Mouse (Mus musculus): ENCODE results near the gene Tet2. TPM values are rescaled to one million over a fixed set of nuclear protein-coding genes. Genes with fewer than 3 reads are reported as not detected.

Gene Tet2
- polyA plus RNA-seq, 1 experiment from 2014 or later: 17.8 TPM

GRCm38 (mm10) chr3:133563503-133564205 is 18.7 kb upstream of the Tet2 start:
- Histone ChIP-seq H3K4me3 (no peak overlapping the region), H3K9me3 (no peaks in the 10 kb centered on the region), H3K27ac (no peak overlapping the region), H3K36me3 (no peaks in the 10 kb centered on the region), H3K9ac (no peak overlapping the region), H3K27me3 (no peaks in the 10 kb centered on the region), H3K4me1 (no peaks in the 10 kb centered on the region), H3K4me2 (no peak overlapping the region)
- WGBS: 65% methylated on average over 2 of the region's 2 CpGs
- ATAC-seq (ENCODE audit: borderline replicate concordance, extremely low read depth, low FRiP score, low TSS enrichment): no peak

- H3K27ac ChIP-seq: no peak overlapping the region
- 0 out of 2 replicates have a peak, but pooled peaks cover 5% of the 10 kb centered on the region for H3K4me1 ChIP-seq
- H3K36me3 ChIP-seq: no peaks in the 10 kb centered on the region
- no peak overlapping the region for H3K9ac ChIP-seq
- H3K27me3 ChIP-seq: no peaks in the 10 kb centered on the region
- WGBS: 77% methylated on average over 6 of the region's 6 CpGs
- no peak overlapping the region for H3K4me2 ChIP-seq
- H3K4me3 ChIP-seq: no peak overlapping the region
- ATAC-seq (ENCODE audit: borderline replicate concordance, extremely low read depth, low FRiP score, low TSS enrichment): no peak
- no peaks in the 10 kb centered on the region for H3K9me3 ChIP-seq
Measured at GRCm38 (mm10) chr3:133559413-133560114, 14.6 kb upstream of the Tet2 start.

GRCm38 (mm10) chr3:133557602-133558001 is 12.7 kb upstream of the Tet2 start:
- H3K9ac ChIP-seq: no peak overlapping the region
- H3K4me1 ChIP-seq: 0 out of 2 replicates have a peak, but pooled peaks cover 5% of the 10 kb centered on the region
- H3K36me3 ChIP-seq: no peaks in the 10 kb centered on the region
- H3K9me3 ChIP-seq: no peaks in the 10 kb centered on the region
- no peaks in the 10 kb centered on the region for H3K27me3 ChIP-seq
- ATAC-seq (ENCODE audit: borderline replicate concordance, extremely low read depth, low FRiP score, low TSS enrichment): no peak; the same call in 1 of the 2 replicates
- no peak overlapping the region for H3K4me3 ChIP-seq
- no peak overlapping the region for H3K4me2 ChIP-seq
- 37% methylated on average over 6 of the region's 6 CpGs for WGBS
- peak overlapping the region; percentile 44; the same call in 1 of the 2 replicates for H3K27ac ChIP-seq

- no peaks in the 10 kb centered on the region for H3K27me3 ChIP-seq
- no peak overlapping the region for H3K4me2 ChIP-seq
- no peak overlapping the region for H3K4me3 ChIP-seq
- 0 out of 2 replicates have a peak, but pooled peaks cover 5% of the 10 kb centered on the region for H3K4me1 ChIP-seq
- H3K9me3 ChIP-seq: no peaks in the 10 kb centered on the region
- no peak overlapping the region for H3K27ac ChIP-seq
- WGBS: 56% methylated on average over 7 of the region's 7 CpGs
- H3K36me3 ChIP-seq: no peaks in the 10 kb centered on the region
- ATAC-seq (ENCODE audit: borderline replicate concordance, extremely low read depth, low FRiP score, low TSS enrichment): no peak
- no peak overlapping the region for H3K9ac ChIP-seq
Measured at GRCm38 (mm10) chr3:133557154-133557553, 12.2 kb upstream of the Tet2 start.

GRCm38 (mm10) chr3:133555378-133555777 is 10.4 kb upstream of the Tet2 start:
- WGBS: 85% methylated on average over 7 of the region's 7 CpGs
- Histone ChIP-seq H3K4me1 (0 out of 2 replicates have a peak, but pooled peaks cover 5% of the 10 kb centered on the region), H3K4me2 (no peak overlapping the region), H3K9ac (no peak overlapping the region), H3K27me3 (no peaks in the 10 kb centered on the region), H3K4me3 (no peak overlapping the region), H3K36me3 (no peaks in the 10 kb centered on the region), H3K9me3 (no peaks in the 10 kb centered on the region), H3K27ac (no peak overlapping the region)
- no peak for ATAC-seq (ENCODE audit: borderline replicate concordance, extremely low read depth, low FRiP score, low TSS enrichment)

- Histone ChIP-seq H3K36me3 (no peaks in the 10 kb centered on the region), H3K4me1 (0 out of 2 replicates have a peak, but pooled peaks cover 5% of the 10 kb centered on the region), H3K4me2 (no peak overlapping the region), H3K4me3 (no peak overlapping the region), H3K27ac (no peak overlapping the region), H3K27me3 (no peaks in the 10 kb centered on the region), H3K9ac (no peak overlapping the region), H3K9me3 (no peaks in the 10 kb centered on the region)
- 62% methylated on average over 6 of the region's 6 CpGs for WGBS
- no peak for ATAC-seq (ENCODE audit: borderline replicate concordance, extremely low read depth, low FRiP score, low TSS enrichment)
Measured at GRCm38 (mm10) chr3:133554552-133555067, 9.7 kb upstream of the Tet2 start.

GRCm38 (mm10) chr3:133554092-133554491 is 9.2 kb upstream of the Tet2 start:
- no peaks in the 10 kb centered on the region for H3K27me3 ChIP-seq
- no peaks in the 10 kb centered on the region for H3K36me3 ChIP-seq
- WGBS: 88% methylated on average over 4 of the region's 4 CpGs
- H3K9me3 ChIP-seq: no peaks in the 10 kb centered on the region
- no peak overlapping the region for H3K9ac ChIP-seq
- no peak overlapping the region for H3K4me2 ChIP-seq
- no peak for ATAC-seq (ENCODE audit: borderline replicate concordance, extremely low read depth, low FRiP score, low TSS enrichment)
- H3K4me1 ChIP-seq: peaks cover 5% of the 10 kb centered on the region; the same call in 1 of the 2 replicates
- no peak overlapping the region for H3K27ac ChIP-seq
- no peak overlapping the region for H3K4me3 ChIP-seq

GRCm38 (mm10) chr3:133551941-133552340 is 7.0 kb upstream of the Tet2 start:
- Histone ChIP-seq H3K9ac (no peak overlapping the region), H3K4me2 (no peak overlapping the region), H3K4me3 (no peak overlapping the region), H3K27me3 (no peaks in the 10 kb centered on the region), H3K36me3 (no peaks in the 10 kb centered on the region), H3K9me3 (no peaks in the 10 kb centered on the region), H3K4me1 (peaks cover 4% of the 10 kb centered on the region; the same call in 1 of the 2 replicates), H3K27ac (no peak overlapping the region)
- no peak for ATAC-seq (ENCODE audit: borderline replicate concordance, extremely low read depth, low FRiP score, low TSS enrichment)
- 67% methylated on average over 8 of the region's 8 CpGs for WGBS

- Histone ChIP-seq H3K27ac (no peak overlapping the region), H3K27me3 (no peaks in the 10 kb centered on the region), H3K4me3 (no peak overlapping the region), H3K4me1 (peaks cover 7% of the 10 kb centered on the region), H3K9me3 (no peaks in the 10 kb centered on the region), H3K9ac (no peak overlapping the region), H3K36me3 (no peaks in the 10 kb centered on the region), H3K4me2 (no peak overlapping the region)
- no peak for ATAC-seq (ENCODE audit: borderline replicate concordance, extremely low read depth, low FRiP score, low TSS enrichment)
- WGBS: 62% methylated on average over 7 of the region's 7 CpGs
Measured at GRCm38 (mm10) chr3:133549385-133550170, 4.6 kb upstream of the Tet2 start.

- ATAC-seq (ENCODE audit: borderline replicate concordance, extremely low read depth, low FRiP score, low TSS enrichment): no peak
- Histone ChIP-seq H3K36me3 (no peaks in the 10 kb centered on the region), H3K4me2 (no peak overlapping the region), H3K27me3 (no peaks in the 10 kb centered on the region), H3K9ac (no peak overlapping the region), H3K4me1 (peaks cover 7% of the 10 kb centered on the region), H3K4me3 (no peak overlapping the region), H3K9me3 (no peaks in the 10 kb centered on the region), H3K27ac (no peak overlapping the region)
- 60% methylated on average over 2 of the region's 2 CpGs for WGBS
Measured at GRCm38 (mm10) chr3:133548613-133549012, 3.7 kb upstream of the Tet2 start.

GRCm38 (mm10) chr3:133546790-133547189 is 1.9 kb upstream of the Tet2 start:
- Histone ChIP-seq H3K4me3 (no peak overlapping the region), H3K9ac (no peak overlapping the region), H3K4me1 (peaks cover 7% of the 10 kb centered on the region), H3K4me2 (no peak overlapping the region), H3K9me3 (no peaks in the 10 kb centered on the region), H3K36me3 (no peaks in the 10 kb centered on the region), H3K27me3 (no peaks in the 10 kb centered on the region), H3K27ac (no peak overlapping the region)
- 27% methylated on average over 2 of the region's 2 CpGs for WGBS
- no peak for ATAC-seq (ENCODE audit: borderline replicate concordance, extremely low read depth, low FRiP score, low TSS enrichment)

All from lung, embryonic 15.5 days (tissue).